Mouse (Mus musculus) cerebellum, adult 2 months (tissue): Measurements from ENCODE around the gene Bcl7c.

ENCODE experiments used
- CTCF ChIP-seq: fragments of 200-500 bp; IDR thresholded peaks from 2 replicates; pipeline ENCODE4 v1.5.1; 2011; ENCODE audit warnings: low read depth, mild to moderate bottlenecking, control low read depth, low read length, moderate library complexity, borderline replicate concordance; ENCODE audit not compliant: insufficient read depth
- POLR2A ChIP-seq: fragments of 200-500 bp; IDR thresholded peaks from 2 replicates; pipeline ENCODE4 v1.6.1; 2011; ENCODE audit warnings: low read length, control low read depth, borderline replicate concordance; ENCODE audit not compliant: insufficient read depth

- TF ChIP-seq CTCF (no peak), POLR2A (no peak)
Observed at GRCm38 (mm10) chr7:127631416-127631815, 77.3 kb downstream of the Bcl7c start.
